Mouse (Mus musculus): ENCODE data around the gene Cdh3. TPM values are rescaled to one million over a fixed set of nuclear protein-coding genes. Genes with fewer than 3 reads are reported as not detected.

Cdh3 gene
- total and polyA plus RNA-seq, 3 experiments = not detected

- dilution Hi-C loops (cut with MboI; ENCODE audit: extremely low pct_ligation_motif_present, extremely low pct_unique_long_range_greater_than_20kb, low sequenced_read_pairs) = no loop called here
- in situ Hi-C loops (cut with MboI; ENCODE audit: low pct_ligation_motif_present, low pct_unique_long_range_greater_than_20kb, low sequenced_read_pairs) = no loop called here
Observed at GRCm38 (mm10) chr8:106533709-106534108, 23.0 kb downstream of the Cdh3 start.

GRCm38 (mm10) chr8:106534449-106534848 lies 23.8 kb downstream of the Cdh3 start:
- Histone ChIP-seq H3K36me3 (replicated peaks in 1 of 2; ENCODE audit: control insufficient read depth in 1 of 2, insufficient read depth in 1 of 2, low read length in 1 of 2) (no peaks in the 10 kb centered on the region), H3K79me2 (replicated peaks; ENCODE audit: control insufficient read depth, extremely low read depth, insufficient read depth, poor library complexity, severe bottlenecking) (no peaks in the 10 kb centered on the region), H3K27ac (ENCODE audit: insufficient read depth, low read depth) (no peak overlapping the region), H3K4me2 (ENCODE audit: insufficient read depth, low read depth, poor library complexity, severe bottlenecking) (no peak overlapping the region), H3K4me1 (ENCODE audit: control insufficient read depth in 1 of 2, insufficient read depth in 2 of 2) (peaks cover 3 to 5% of the 10 kb centered on the region in 2 experiments; a peak in 3 of 4 replicates), H3K27me3 (replicated peaks) (no peaks in the 10 kb centered on the region), H3K4me3 (replicated peaks in 1 of 3; ENCODE audit: low read depth in 2 of 3, low read length in 2 of 3, poor library complexity in 1 of 3) (no peak overlapping the region), H3K9ac (ENCODE audit: insufficient read depth, low read depth) (no peak overlapping the region), H3K9me3 (replicated peaks; ENCODE audit: low read length) (no peaks in the 10 kb centered on the region)
- TF ChIP-seq MAZ (IDR thresholded peaks at IDR 0.05; ENCODE audit: low read depth, low read length) (no peak), TCF12 (IDR thresholded peaks at IDR 0.05; ENCODE audit: low read depth, low read length) (peak; percentile 53; the same call in 1 of the 2 replicates), MYC (IDR thresholded peaks at IDR 0.05; ENCODE audit: low read depth, low read length) (peak; percentile 87), RAD21 (IDR thresholded peaks at IDR 0.05; ENCODE audit: low read depth, low read length) (peak; percentile 73), CTCF (conservative IDR thresholded peaks at IDR 0.05 in 1 of 2, IDR thresholded peaks at IDR 0.05 in 1 of 2; ENCODE audit: low read depth in 2 of 2, low read length in 2 of 2) (peak; percentile 96 to 99), KAT2A (IDR thresholded peaks at IDR 0.05; ENCODE audit: insufficient replicate concordance, low read length) (no peak), MXI1 (IDR thresholded peaks at IDR 0.05; ENCODE audit: low read depth, low read length) (no peak), ZC3H11A (IDR thresholded peaks at IDR 0.05; ENCODE audit: low read depth, low read length) (0 out of 2 replicates have a peak, but pooled peaks have one; percentile 6), MAX (IDR thresholded peaks at IDR 0.05; ENCODE audit: low read length) (peak; percentile 71; the same call in 1 of the 2 replicates), UBTF (IDR thresholded peaks at IDR 0.05; ENCODE audit: low read depth, low read length) (no peak), JUND (conservative IDR thresholded peaks at IDR 0.05; ENCODE audit: low read depth, low read length) (0 out of 2 replicates have a peak, but pooled peaks have one; percentile 19), SIN3A (IDR thresholded peaks at IDR 0.05; ENCODE audit: low read length) (no peak), MAFK (IDR thresholded peaks at IDR 0.05; ENCODE audit: insufficient replicate concordance, low read length) (no peak), USF2 (conservative IDR thresholded peaks at IDR 0.05; ENCODE audit: low read depth, low read length) (no peak), CHD2 (IDR thresholded peaks at IDR 0.05; ENCODE audit: low read length) (no peak), E2F4 (IDR thresholded peaks at IDR 0.05; ENCODE audit: insufficient replicate concordance, low read depth, low read length) (no peak), NELFE (IDR thresholded peaks at IDR 0.05; ENCODE audit: low read depth, low read length) (peak; percentile 34; the same call in 1 of the 2 replicates), ZNF384 (IDR thresholded peaks at IDR 0.05; ENCODE audit: low read depth, low read length) (0 out of 2 replicates have a peak, but pooled peaks have one; percentile 14), NRF1 (IDR thresholded peaks at IDR 0.05; ENCODE audit: low read depth, low read length) (no peak), JUN (IDR thresholded peaks at IDR 0.05; ENCODE audit: insufficient read depth, low read depth, low read length) (no peak), MEF2A (IDR thresholded peaks at IDR 0.05; ENCODE audit: borderline replicate concordance, low read depth, low read length) (peak; percentile 68), POLR2A (IDR thresholded peaks at IDR 0.05; ENCODE audit: low read depth, low read length) (no peak), RCOR1 (conservative IDR thresholded peaks at IDR 0.05; ENCODE audit: low read depth, low read length) (no peak), HCFC1 (IDR thresholded peaks at IDR 0.05; ENCODE audit: low read depth, low read length) (no peak), BHLHE40 (IDR thresholded peaks at IDR 0.05; ENCODE audit: low read depth, low read length) (peak; percentile 70), ETS1 (conservative IDR thresholded peaks at IDR 0.05; ENCODE audit: low read depth, low read length) (no peak), SMC3 (IDR thresholded peaks at IDR 0.05; ENCODE audit: low read depth, low read length) (peak; percentile 92), EP300 (IDR thresholded peaks at IDR 0.05; ENCODE audit: low read length) (no peak), ZMIZ1 (IDR thresholded peaks at IDR 0.05; ENCODE audit: low read depth, low read length) (no peak)
- DNase-seq (ENCODE audit: extremely low read depth) = peak; percentile 85
- dilution Hi-C loops (cut with MboI; ENCODE audit: extremely low pct_ligation_motif_present, extremely low pct_unique_long_range_greater_than_20kb, low sequenced_read_pairs) (no loop called here), in situ Hi-C loops (cut with MboI; ENCODE audit: low pct_ligation_motif_present, low pct_unique_long_range_greater_than_20kb, low sequenced_read_pairs) (no loop called here)

More at GRCm38 (mm10) chr8:106533709-106534108, 23.0 kb downstream of the Cdh3 start:
- H3K4me1 ChIP-seq (ENCODE audit: control insufficient read depth in 1 of 2, insufficient read depth in 2 of 2) = peaks cover 3 to 5% of the 10 kb centered on the region in 2 experiments; a peak in 3 of 4 replicates
- H3K9ac ChIP-seq (ENCODE audit: insufficient read depth, low read depth) = no peak overlapping the region
- H3K79me2 ChIP-seq (replicated peaks; ENCODE audit: control insufficient read depth, extremely low read depth, insufficient read depth, poor library complexity, severe bottlenecking) = no peaks in the 10 kb centered on the region
- H3K36me3 ChIP-seq (replicated peaks in 1 of 2; ENCODE audit: control insufficient read depth in 1 of 2, insufficient read depth in 1 of 2, low read length in 1 of 2) = no peaks in the 10 kb centered on the region
- no peak overlapping the region for H3K4me3 ChIP-seq (replicated peaks in 1 of 3; ENCODE audit: low read depth in 2 of 3, low read length in 2 of 3, poor library complexity in 1 of 3)
- no peaks in the 10 kb centered on the region for H3K9me3 ChIP-seq (replicated peaks; ENCODE audit: low read length)
- DNase-seq (ENCODE audit: extremely low read depth) = no peak
- H3K27me3 ChIP-seq (replicated peaks) = no peaks in the 10 kb centered on the region
- no peak overlapping the region for H3K4me2 ChIP-seq (ENCODE audit: insufficient read depth, low read depth, poor library complexity, severe bottlenecking)
- TF ChIP-seq RCOR1 (conservative IDR thresholded peaks at IDR 0.05; ENCODE audit: low read depth, low read length) (no peak), MAZ (IDR thresholded peaks at IDR 0.05; ENCODE audit: low read depth, low read length) (no peak), ZNF384 (IDR thresholded peaks at IDR 0.05; ENCODE audit: low read depth, low read length) (0 out of 2 replicates have a peak, but pooled peaks have one; percentile 7), ETS1 (conservative IDR thresholded peaks at IDR 0.05; ENCODE audit: low read depth, low read length) (no peak)
- H3K27ac ChIP-seq (ENCODE audit: insufficient read depth, low read depth) = no peak overlapping the region

Data from CH12.LX (cell line).